Mouse (Mus musculus) right cerebral cortex, postnatal 14 days (tissue): ENCODE data around the gene Npy4r.
A peak's percentile ranks its signal among the peaks of the same experiment; 100 is the strongest.

Experiments used
- DNase-seq: peaks from one replicate; pipeline ENCODE4 v3.0.0; 2022

The Npy4r gene

GRCm38 (mm10) chr14:34119046-34119723 is 33.1 kb downstream of the Npy4r start:
- no peak for DNase-seq

DNA sequence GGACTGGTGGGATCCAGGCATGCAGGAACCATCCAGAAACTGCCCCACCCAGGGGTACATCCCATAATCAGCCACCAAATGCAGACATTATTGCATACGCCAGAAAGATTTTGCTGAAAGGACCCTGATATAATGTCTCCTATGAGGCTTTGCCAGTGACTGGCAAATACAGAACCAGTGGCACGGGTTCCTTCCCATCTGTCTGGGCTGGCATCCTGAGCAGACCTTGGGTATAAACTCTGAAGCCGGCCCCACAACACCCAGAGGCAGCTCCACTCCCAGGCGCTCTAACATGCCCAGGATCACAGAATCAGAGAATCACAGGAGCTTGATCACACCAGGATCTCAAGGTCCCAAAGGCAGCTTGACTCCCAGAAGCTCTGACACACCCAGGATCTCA is 38.0 kb downstream of the Npy4r start:
- DNase-seq: no peak

- no peak for DNase-seq
These were observed 44.7 kb downstream of the Npy4r start for GRCm38 (mm10) chr14:34107594-34107993.

DNA sequence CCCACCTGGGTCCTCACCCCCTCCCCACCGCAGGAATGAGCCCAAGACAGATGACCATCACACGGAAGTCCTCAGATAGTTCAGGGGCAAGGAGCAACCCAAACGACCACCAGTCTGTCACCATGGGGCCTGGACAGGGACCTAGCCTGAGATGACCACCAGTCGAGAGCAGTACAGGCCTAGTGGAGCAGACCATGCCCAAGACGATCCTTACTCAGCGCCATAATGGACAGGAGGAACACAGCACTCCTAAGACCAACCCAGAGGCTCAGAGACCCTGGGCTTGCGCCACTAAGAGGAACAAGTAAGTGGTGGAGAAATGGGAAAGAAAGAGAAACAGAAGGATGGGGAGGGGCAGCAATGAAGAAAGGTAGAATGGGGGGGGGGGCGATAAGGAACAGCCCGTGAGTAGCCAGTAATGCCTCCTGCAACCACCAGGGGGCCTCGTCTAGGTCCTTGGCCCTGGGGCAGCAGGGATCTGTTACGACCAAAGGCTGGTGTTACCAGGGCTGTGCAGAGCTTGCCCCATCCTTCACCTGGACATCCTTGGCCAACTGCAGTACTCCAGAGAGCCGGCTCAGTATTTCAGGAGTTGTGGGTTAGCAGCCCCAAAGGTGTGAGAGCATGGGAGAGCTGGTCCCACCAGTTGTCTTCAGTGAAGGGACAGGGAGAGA is 45.8 kb downstream of the Npy4r start:
- DNase-seq: peak; percentile 40

DNA sequence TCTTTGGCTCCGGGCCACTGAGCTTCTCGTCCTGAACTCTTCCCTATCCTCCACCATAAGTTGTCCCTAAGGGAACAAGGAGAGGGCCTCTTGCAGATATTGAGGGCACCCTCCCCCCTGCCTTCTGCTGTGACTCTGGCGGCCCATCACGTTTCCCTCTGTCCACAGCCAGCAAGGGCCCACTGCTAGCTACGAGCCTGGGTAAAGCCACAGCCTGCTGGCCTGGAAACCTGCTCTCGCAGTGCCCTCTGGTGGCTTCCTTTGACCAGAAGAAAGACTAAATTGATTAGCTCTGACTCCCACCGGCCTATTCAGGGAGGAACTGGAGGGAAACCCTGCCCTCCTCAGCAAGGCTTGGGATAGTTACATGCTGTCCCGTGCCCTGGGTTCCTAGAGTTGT is 47.4 kb downstream of the Npy4r start:
- DNase-seq: peak; percentile 56

GRCm38 (mm10) chr14:34103855-34104254 is 48.4 kb downstream of the Npy4r start:
- no peak for DNase-seq

DNA sequence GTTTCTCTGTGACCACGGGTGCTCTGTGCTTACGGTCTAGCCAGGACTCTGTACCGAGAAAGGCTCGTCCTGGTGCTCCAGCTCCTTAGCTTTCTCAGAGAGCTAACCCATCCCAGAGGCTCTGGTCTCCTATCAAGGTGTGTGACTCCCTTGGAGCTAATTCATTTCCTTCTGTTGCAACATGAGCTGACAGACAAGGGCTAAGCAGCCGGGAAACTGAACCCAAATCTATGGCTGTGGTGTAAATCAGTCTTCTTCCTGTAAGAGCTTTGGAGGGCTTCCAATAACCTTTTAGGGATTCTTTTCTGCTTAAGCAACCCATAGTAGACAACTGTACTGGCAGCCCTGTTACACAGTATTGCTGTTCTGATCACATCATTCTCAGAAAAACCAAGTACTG is 49.7 kb downstream of the Npy4r start, which contains the start of gene A630023A22Rik:
A630023A22Rik (minus strand) TSS at position 154 of the 400 bp plus-strand sequence.
- DNase-seq: no peak

DNA sequence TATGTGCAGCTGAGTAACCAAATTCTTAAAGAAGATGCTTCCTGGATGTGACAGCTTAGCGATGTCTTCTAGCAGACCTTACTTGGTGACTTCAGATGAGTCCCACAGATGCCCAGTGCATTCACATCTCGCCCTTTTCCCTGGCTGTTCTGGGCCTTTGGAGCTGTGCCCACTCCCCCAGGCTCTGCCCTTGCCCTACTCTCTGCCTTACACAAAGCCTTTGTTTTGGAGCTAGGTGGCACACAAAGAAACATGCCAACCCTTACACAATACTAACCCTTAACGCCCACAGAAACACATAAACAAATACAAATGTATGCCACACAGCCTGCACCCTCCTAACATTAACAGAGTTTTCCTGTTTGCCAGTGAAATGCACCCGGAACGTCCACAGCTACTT is 56.1 kb downstream of the Npy4r start:
- no peak for DNase-seq
